Mouse (Mus musculus): ENCODE results near the gene Zfp804a. TPM values are rescaled to one million over a fixed set of nuclear protein-coding genes. Genes with fewer than 3 reads are reported as not detected.

The Zfp804a gene
- polyA plus RNA-seq, 1 experiment from 2014 or later = 0.53 TPM

GRCm38 (mm10) chr2:82294932-82295493 lies 242.0 kb downstream of the Zfp804a start:
- no peak overlapping the region for H3K9ac ChIP-seq
- no peaks in the 10 kb centered on the region for H3K27me3 ChIP-seq
- H3K4me1 ChIP-seq = no peaks in the 10 kb centered on the region
- H3K4me3 ChIP-seq (replicated peaks) = no peak overlapping the region
- no peaks in the 10 kb centered on the region for H3K36me3 ChIP-seq
- no peak overlapping the region for H3K4me2 ChIP-seq
- no peaks in the 10 kb centered on the region for H3K9me3 ChIP-seq (replicated peaks)
- no peak for ATAC-seq (replicated peaks; ENCODE audit: low FRiP score)
- no peak overlapping the region for H3K27ac ChIP-seq
- 73% methylated on average over 2 of the region's 2 CpGs for WGBS

Data from kidney, embryonic 15.5 days (tissue).